Mouse (Mus musculus) brain, embryonic 18.5 days (tissue): ENCODE measurements around the gene Slit3.

Source experiments
- DNase-seq: peaks from one replicate; pipeline ENCODE4 v3.0.0-alpha.2; 2012; ENCODE audit warnings: low read depth, low spot score

Gene Slit3

DNA sequence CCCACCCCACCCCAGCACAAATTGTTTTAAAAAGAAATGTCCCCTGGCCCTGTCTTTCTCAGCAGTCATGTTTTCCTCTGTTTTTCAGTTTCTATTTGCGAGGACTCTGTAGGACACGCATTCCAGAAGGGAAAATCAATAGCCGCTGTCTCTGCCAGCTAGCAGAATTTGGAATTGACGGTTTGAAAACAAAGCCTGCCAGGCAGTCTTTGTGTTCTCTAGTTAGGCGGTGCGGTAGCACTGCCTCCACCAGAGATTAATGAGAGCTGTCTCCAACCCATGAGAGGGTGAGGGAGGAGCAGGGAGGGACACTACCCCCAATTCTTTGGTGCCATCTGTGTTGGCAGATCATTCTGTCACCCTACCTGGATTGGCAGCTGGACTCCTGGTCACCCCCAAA lies 392.3 kb downstream of the Slit3 start:
- DNase-seq = no peak

DNA sequence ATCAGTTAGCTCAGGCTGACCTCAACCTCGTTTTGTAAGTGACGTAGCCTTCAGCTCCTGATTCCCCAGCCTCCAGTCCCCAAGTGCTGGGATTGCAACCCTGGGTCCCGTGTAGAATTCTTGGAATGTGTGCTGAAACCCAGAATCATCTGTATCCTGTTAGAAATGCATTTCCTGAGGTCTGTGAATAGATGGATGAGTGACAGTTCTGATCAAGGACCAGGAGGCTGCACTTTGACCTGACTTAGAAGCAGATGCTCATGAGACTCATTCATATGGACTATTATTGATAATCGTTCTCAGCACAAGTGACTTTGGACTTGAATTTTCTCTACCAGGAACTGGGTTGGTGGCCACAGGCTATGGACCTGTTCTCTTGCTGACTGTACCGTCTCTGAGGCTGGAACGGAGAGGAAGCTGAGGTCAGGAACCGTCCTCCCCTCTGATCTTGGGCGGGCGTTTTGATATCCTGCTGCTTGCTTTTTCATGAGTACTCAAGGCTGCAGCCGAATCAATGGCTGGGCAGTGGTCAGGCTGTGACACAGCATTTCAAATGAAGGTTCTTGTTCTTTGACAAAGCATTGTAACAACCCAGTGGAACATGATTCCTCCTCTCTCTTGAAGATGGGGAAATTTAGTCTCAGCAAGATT lies 401.9 kb downstream of the Slit3 start:
- no peak for DNase-seq

DNA sequence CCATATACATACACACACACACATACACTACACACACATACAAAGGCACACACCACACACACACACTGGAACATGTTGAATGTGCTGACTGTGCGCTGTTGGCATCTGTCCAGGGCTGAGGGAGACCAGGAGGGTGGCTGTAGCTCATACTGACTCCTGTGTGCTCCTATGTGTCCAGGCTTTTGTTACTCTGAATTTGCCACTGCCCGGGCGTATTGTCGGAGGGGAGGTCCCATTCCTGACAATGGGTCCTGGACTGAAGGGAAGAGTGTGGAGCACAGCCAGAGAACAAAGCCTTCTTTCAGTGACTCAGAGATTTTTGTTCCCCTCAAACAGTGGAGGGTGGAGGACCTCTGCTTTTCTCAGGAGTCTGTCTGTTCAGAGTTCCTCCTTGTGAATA lies 402.7 kb downstream of the Slit3 start:
- DNase-seq = no peak

DNA sequence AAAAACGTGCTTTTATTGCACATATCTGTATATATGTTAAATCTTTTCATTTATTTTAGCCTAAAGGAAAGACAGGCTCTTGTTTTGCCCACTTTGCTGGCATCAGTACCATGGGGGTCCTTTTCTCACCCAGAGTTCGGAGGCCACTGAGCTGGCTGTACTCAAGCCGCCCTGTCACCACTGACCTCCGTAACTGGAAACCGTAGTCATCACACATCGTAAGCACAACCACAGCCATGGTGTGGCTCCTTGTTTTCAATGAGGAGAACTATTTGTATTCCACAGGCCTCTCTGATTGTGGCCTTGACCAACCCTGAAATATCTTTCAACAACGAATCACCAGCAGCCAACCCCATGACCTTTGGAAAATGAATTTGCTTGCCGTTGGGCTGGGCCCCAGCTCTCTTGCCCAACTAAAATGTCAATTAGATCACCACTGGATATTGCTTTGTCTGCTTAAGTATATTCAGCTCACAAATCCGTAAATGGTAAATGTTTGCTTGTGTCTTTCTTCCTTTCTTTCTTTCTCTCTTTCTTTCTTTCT lies 405.3 kb downstream of the Slit3 start:
- no peak for DNase-seq

DNA sequence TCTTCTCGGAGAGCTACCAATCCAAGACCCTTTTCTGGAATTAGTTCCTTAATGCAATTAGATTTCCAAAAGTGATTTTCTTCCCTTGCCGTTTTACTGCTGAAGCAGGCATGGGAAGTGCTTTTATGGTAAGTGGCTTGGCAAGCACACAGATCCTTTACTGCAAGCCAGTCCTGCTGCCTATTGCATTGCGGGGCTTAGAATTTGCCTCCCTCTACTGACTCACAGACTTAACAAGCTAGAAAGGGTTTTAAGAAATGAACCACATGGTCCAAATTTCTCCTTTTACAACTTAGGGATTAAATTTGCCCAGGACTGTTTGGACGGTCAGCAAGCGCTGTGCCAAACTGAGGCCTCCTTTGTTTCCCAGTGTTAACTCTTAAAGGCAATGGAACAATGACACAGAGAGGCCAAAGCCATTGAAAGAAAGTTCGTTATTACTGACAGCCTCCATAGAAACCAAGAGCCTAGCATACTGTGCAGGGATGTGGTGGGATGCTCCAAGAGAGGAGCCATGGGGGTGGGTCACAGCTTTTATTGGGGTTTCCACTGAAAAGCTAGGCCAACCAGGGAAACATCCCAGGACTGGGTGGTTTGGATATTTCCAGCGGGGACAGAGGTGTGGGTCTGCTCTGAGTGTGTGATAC lies 406.9 kb downstream of the Slit3 start:
- no peak for DNase-seq

GRCm38 (mm10) chr11:35535027-35535426 lies 414.0 kb downstream of the Slit3 start:
- DNase-seq = no peak

- no peak for DNase-seq
These were observed 416.4 kb downstream of the Slit3 start for GRCm38 (mm10) chr11:35537128-35538088.

DNA sequence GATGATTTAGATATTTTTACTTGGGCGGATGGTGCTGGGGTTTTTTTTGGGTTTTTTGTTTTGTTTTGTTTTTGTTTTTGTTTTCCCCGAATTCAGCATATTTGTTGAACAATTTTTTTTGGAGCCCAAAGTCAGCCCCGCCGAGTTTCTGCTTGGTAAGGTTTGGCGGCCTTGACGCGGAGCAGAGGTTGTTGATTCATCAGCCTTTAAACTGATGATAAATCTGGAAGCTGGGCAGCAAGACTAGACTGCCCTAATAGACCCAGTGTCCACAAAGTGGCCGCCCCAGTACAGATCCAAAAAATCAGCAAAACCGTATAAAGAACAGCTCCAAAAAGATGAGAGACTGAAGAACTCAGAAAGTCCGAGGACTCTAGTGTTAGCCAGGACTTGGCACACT lies 421.7 kb downstream of the Slit3 start:
- DNase-seq = no peak

- no peak for DNase-seq
These were observed 423.4 kb downstream of the Slit3 start for GRCm38 (mm10) chr11:35544112-35545064.

GRCm38 (mm10) chr11:35546081-35546822 lies 425.2 kb downstream of the Slit3 start:
- DNase-seq = no peak

GRCm38 (mm10) chr11:35550036-35550435 lies 429.0 kb downstream of the Slit3 start:
- DNase-seq = no peak

GRCm38 (mm10) chr11:35556192-35556591 lies 435.2 kb downstream of the Slit3 start:
- DNase-seq = peak; percentile 42

DNA sequence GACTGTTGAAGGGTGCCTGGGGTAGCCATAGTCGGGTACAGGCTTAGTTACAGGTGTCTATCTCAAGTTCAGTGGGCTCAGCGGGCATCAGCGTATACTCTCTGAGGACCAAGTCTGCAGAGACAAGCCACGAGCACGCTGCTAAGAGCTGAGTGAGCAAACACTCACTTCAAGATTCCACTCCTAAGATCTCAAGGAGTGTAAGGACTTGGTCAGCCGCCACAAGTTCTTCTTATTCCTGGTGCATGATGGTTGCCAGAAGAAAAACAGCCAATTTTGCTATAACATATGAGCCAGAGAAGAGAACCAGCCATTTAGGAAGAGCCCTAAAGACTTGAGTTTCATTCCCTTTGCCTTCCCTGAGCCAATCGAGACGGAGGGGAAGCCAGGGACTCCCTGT lies 436.5 kb downstream of the Slit3 start:
- no peak for DNase-seq

- no peak for DNase-seq
These were observed 437.3 kb downstream of the Slit3 start for GRCm38 (mm10) chr11:35558311-35558710.

GRCm38 (mm10) chr11:35559386-35559785 lies 438.4 kb downstream of the Slit3 start:
- no peak for DNase-seq

DNA sequence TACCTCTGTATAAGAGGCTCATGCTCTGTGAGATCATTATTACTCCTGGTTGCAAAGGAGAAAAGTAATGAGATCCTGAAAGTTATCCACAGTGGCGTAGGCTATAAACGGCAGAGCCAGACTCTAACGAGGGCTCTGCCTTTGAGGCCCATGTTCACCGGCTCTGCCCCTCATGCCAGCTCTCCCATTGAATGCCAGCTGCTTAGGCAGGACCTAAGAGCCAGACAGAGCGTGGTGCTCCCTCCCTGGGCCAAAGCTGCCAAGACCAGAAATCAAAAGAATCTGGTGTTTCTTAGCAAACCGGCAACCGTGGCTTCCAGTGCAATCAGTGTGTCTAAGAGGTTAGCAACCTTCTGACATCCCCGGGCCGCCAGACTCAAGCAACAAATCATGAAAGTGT lies 440.7 kb downstream of the Slit3 start:
- DNase-seq = no peak

GRCm38 (mm10) chr11:35565322-35565721 lies 444.3 kb downstream of the Slit3 start:
- no peak for DNase-seq

- no peak for DNase-seq
These were observed 445.7 kb downstream of the Slit3 start for GRCm38 (mm10) chr11:35566686-35567085.

GRCm38 (mm10) chr11:35569126-35569916 lies 448.3 kb downstream of the Slit3 start:
- no peak for DNase-seq
